Mouse (Mus musculus) heart, postnatal 36 days (tissue): ENCODE data around the gene C9orf72. TPM values are rescaled to one million over a fixed set of nuclear protein-coding genes. Genes with fewer than 3 reads are reported as not detected.

ENCODE experiments used
- DNase-seq, 2 experiments: peaks; one replicate each; pipeline ENCODE4 v3.0.0; 2021 to 2022
- intact Hi-C: fragments of 180-260 bp; cut with DNase I; formaldehyde crosslinking; loops from one replicate; pipeline ENCODE4 v1.15.1; 2025
- total RNA-seq, 2 experiments: library from RNA; stranded (reverse); gene quantifications; 2 replicates each; pipeline ENCODE4 v1.2.3; 2021

The C9orf72 gene
- total RNA-seq, 2 experiments from 2014 or later: 20.6 to 21.2 TPM

DNA sequence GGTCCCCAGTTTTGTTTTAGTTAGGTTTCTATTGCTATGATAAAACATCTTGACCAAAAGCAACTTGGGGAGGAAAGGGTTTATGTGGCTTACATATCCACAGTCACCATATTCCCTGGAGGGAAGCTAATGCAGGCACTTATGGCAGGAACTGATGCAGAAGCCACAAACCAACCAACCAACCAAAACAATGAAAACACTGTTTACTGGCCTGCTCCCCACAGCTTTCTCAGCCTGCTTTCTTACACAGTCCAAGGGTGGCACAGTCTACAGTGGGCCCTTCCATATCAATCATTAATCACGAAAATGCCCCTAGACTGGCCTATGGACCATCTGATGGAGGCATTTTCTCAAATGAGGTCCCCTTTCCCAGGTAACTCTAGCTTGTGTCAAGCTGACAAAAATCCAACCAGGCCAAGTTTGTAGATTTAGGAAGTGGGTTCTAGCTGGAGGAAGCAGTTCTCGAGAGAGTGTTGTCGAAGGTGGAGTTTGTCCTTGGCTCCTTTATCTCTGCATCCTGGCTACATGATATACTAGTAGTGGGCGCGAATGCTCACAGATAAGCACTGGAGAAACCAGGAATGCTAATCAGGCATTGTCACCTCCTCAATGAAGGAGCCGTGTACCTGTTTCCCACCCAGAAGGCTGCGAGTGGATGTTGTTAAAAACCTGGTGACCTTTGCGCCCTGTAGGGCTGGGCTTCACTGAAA is 38.2 kb downstream of the C9orf72 start:
- intact Hi-C loops: no loop called here
- no peak for DNase-seq

DNA sequence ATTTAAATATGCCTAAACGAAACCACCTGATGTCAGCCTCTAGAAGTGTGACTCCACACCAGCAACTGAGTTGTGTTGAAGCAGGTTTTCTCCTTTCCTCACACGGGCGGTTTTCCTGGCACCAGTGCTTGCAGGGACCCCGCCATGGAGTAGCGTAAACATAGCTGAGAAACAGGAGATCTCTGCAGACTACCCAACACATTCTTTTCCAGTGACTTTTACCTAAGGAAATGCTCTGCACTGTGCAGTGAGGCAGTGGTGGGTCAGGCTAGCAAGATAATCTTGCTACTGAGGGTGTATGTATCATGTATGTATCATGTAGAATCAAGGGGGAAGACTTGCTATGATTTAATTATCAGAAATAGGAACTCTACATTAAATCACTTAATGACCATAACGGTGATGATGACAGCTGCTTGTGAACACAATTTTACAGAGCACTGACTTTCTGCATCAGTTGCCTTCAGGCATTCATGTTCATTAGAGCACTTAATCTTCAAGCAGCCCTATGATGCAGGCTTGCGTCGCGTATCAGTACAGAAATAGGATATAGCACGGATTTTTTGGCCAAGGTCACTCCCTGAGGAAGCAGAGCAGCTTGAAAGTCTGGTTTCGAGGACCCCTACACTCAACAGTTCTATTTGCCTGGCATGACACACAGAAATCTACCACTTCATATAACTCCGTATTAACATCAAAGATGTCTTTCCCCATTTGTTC is 47.9 kb downstream of the C9orf72 start:
- DNase-seq: no peak
- intact Hi-C loops: no loop called here

DNA sequence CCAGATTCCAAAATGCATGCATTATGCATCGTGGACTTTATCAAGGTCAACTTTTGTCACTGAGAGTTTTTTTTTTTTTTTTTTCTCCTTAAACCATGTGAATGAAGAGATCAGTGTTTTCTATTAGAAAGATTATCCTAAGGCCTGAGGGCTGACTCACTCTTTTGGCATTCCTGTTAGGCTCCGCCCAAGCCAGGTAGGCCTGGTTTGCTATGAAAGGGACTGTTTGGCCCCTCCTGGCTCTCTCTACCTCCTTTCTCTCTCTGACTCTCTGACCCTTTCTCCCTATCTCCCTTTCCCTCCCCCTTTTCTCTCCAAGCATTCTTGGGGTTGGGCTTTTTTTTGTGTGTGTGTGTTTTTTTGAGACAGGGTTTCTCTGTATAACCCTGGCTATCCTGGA is 50.4 kb downstream of the C9orf72 start:
- intact Hi-C loops: no loop called here
- no peak for DNase-seq

- intact Hi-C loops: no loop called here
- no peak for DNase-seq
Measured at GRCm38 (mm10) chr4:35173551-35173950, 52.4 kb downstream of the C9orf72 start.

- intact Hi-C loops: no loop called here
- DNase-seq: no peak
Measured at GRCm38 (mm10) chr4:35172471-35172870, 53.5 kb downstream of the C9orf72 start.

DNA sequence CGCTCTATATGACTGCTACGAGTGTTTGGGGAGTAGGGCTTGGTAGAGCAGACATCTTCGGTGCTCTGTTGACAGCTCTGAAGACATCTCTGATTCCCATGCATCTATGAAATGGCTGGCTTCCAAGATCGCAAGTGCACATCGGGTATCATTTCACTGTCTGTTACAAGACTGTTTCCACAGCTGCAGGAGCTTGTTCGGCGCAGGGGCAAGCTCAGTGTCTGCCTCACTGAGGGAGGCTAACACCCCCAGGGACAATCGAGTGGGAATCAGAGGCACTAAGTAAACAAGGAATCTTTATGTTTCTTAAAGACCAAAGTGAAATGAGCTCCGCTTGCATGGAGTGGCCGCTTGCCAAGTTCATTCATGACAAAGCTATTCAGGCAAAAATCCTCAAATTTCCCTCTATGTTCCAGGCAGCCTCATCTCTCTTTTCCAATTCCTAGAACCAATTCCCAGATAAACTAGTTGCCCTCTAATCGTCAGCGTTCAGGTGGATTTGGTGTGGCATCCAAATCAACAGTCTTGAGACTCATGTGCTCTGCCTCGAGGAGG is 56.3 kb downstream of the C9orf72 start:
- intact Hi-C loops: no loop called here
- no peak for DNase-seq

- intact Hi-C loops: no loop called here
- no peak for DNase-seq
Measured at GRCm38 (mm10) chr4:35167855-35168254, 58.1 kb downstream of the C9orf72 start.

GRCm38 (mm10) chr4:35165947-35166346 is 60.0 kb downstream of the C9orf72 start:
- intact Hi-C loops: no loop called here
- DNase-seq: no peak

DNA sequence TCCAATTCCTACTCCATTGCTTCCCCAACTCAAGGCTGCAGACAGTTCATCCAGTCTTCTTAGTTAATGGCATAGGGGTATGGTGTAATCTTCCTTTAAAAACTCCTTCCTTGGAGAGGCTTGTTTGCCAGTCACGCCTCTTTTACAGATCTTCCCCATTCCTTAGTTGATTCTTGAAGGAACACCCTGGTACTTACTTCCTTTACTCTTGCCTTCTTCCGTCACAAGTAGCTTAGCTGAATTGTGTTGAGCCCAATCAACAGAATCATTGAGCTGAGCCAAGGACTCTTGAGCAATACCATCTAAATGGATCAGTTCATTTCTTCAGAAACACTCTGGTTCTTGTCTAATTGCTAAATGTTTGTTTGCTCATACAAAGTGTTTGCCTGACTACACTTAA is 60.7 kb downstream of the C9orf72 start:
- DNase-seq: no peak
- intact Hi-C loops: no loop called here

- intact Hi-C loops: loop anchor here (1.0 to 5.0 kb wide), 2 partner anchors 69 to 200 kb away; partner anchors contain the start of gene C9orf72
- no peak for DNase-seq
Measured at GRCm38 (mm10) chr4:35157815-35158214, 68.2 kb downstream of the C9orf72 start.

DNA sequence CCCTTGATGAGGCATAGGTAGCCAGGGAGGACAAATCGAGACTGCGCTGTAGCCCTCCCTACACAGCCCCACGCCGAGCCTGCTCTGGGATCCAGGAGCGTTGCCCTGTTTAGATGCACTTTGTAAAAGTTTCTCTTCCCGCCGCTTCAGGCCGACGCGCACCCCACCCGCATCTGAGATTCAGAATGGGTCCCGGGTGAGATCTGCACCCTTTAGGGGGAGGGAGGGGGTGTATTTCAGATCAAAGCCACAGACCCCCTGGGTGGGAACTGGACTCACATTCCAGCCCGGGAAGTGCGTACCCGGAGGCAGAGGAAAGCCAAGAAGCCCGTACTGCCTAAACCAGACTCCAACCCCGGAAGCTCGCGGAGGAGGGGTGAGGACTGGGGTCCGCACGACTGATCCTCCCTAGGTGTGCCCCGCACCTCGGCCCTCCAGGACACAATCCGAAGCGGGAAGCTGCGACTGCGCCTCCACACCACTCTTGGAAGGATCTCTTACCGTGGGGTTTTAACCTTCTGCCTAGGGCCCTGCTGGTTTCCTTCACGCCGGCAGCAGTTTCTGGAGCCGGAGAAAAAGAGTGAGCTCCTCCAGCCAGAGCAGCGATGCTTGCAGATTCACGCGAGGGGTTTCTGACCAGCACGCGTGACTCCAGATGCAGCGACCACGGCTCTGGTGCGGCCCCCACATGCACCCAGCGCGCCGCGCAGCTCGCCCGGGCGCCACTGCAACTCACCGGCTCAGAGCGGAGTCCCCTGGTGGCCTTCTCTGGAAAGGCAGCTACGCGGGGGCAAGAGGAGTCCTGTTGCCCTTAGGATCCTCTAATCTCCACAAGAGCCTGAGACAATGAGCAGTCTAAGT is 69.0 kb downstream of the C9orf72 start, which contains the start of gene Mob3b:
Gene Mob3b (minus strand): TSS at position 734 of the 861 bp plus-strand sequence.
- intact Hi-C loops: loop anchor here (1.0 to 5.0 kb wide), 2 partner anchors 70 to 199 kb away; partner anchors contain the start of gene C9orf72

GRCm38 (mm10) chr4:35156149-35156611 is 69.8 kb downstream of the C9orf72 start:
- DNase-seq: peak; percentile 59 to 66
- intact Hi-C loops: loop anchor here (5.0 kb wide), 1 partner anchor 71 kb away; the partner anchor contains the start of gene C9orf72

More for the DNA sequence above, 69.0 kb downstream of the C9orf72 start, which contains the start of gene Mob3b:
- DNase-seq: peak; percentile 87 to 89

DNA sequence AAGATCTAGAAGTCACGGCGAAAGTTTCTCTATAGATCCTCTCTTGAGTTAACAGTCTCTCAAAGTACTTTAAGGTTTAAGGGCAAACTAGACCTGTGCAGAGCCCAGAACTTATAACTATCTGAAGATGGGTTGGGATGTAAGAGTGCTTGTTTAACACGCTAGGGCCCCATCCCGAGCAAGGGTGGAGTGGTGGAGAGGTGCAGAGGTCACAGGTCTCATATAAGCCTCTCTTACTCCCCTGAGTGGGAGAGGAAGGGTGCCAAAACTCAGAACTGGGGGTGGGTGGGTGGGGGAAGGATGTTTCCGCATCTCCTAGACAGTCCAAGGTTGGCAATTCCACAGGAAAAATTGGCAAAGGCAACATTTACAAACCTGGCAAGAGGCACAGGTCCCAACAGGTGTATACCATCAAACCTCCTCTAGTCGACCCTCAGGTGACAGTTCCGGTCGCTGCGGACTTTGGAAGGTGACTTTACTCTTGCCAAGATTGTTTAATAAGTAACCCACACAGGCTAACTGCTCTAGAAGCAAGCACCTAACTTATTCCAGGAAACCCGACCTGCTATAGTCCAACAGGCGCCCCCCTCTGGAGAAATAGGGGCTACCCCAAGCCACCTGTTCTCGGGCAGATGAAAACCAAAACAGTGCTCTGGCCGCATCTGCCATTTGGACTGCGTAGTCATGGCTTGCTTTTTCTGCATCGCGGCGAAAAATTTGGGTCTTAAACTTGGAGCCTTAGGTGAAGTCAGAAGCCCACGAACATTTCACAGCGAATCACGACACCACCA is 70.6 kb downstream of the C9orf72 start:
- intact Hi-C loops: loop anchor here (5.0 kb wide), 1 partner anchor 72 kb away; the partner anchor contains the start of gene C9orf72
- no peak for DNase-seq

- intact Hi-C loops: no loop called here
- DNase-seq: no peak
Measured at GRCm38 (mm10) chr4:35154051-35154450, 71.9 kb downstream of the C9orf72 start.

- intact Hi-C loops: no loop called here
- no peak for DNase-seq
Measured at GRCm38 (mm10) chr4:35151756-35152155, 74.2 kb downstream of the C9orf72 start, which contains the start of gene Ifnk. Ifnk (plus strand) TSS chr4:35152056.

DNA sequence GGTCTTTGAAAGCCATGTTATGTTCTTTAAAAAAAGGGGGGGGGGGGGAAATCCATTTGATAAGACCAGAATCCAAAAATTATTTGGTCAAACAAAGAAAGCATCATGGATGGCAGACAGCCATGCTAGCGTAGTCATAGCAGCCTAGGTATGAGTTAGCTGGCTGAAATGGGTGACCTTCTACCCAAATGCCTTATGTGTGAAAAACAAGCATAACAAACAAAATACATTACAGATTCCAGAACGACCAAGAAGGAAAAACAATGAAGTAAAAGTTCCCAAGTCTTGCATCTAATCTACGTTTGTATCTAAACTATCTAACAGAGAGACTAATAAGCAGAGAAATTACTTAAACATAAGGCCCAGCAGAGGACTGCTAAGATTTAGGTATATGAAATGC is 75.3 kb downstream of the C9orf72 start:
- no peak for DNase-seq
- intact Hi-C loops: no loop called here

- intact Hi-C loops: no loop called here
- DNase-seq: no peak
Measured at GRCm38 (mm10) chr4:35148326-35148725, 77.6 kb downstream of the C9orf72 start.

DNA sequence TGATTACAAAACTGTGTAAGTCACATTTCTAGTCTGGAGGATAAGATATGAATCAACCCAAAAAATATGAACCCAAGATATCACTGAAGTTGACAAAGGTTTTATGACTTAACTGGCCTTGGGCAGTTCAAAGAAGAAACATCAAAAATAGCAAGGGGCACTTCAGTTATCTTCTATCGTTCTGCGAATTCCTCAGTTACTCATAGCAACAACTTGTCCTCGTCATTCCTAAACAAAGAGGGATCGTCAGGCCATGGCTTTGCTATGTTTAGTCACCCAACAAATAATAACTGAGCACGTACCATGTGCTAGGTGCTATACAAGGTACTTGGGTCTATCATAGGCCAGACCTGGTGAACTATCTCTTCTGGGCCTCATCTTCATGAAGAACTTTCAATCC is 79.4 kb downstream of the C9orf72 start:
- intact Hi-C loops: no loop called here

GRCm38 (mm10) chr4:35145726-35146125 is 80.2 kb downstream of the C9orf72 start:
- no peak for DNase-seq
- intact Hi-C loops: no loop called here

More for the DNA sequence above, 79.4 kb downstream of the C9orf72 start:
- DNase-seq: no peak
